Comparison of ENCODE assay signal across 24 mouse cellular contexts in genomic region chr11:77809215-77809614, GRCm38 (mm10). TPM values are rescaled to one million over a fixed set of nuclear protein-coding genes. Genes with fewer than 3 reads are reported as not detected.
DNase-seq lines count a peak whose midpoint lies in the region; ATAC-seq lines count a peak whose summit lies in the region.
"Had no signal": no experiment of that assay in that cellular context is flagged by ENCODE, and none has a peak within 500 bp of the region (broad histone marks: within the 10 kb centered on the region; RNA-seq: fewer than 3 reads in every experiment).

No protein-coding gene starts in this region.

- H3K4me3 ChIP-seq in heart, embryonic 12.5 days, result no peak overlapping the region
- no peak overlapping the region for H3K4me3 ChIP-seq in hindbrain, embryonic 13.5 days
- H3K4me3 ChIP-seq in hindbrain, embryonic 12.5 days, result no peak overlapping the region
- H3K4me3 ChIP-seq: forebrain, embryonic 13.5 days; limb, embryonic 13.5 days; liver, embryonic 12.5 days; stomach, embryonic 15.5 days had no signal

- DNase-seq in cerebellum, postnatal 10 days, result peak; percentile 50 to 61
- DNase-seq in cerebellum, postnatal 4 days (ENCODE audit: low spot score in 2 of 2), result no peak
- no peak for DNase-seq in heart, adult 9 months (ENCODE audit: low spot score in 2 of 2)
- peak; percentile 52 for DNase-seq in brain, adult 2 months (ENCODE audit: low read depth, low spot score)
- DNase-seq: adrenal gland, postnatal 25 days; cerebellum, postnatal 14 days; gastrocnemius, postnatal 10 days; kidney, adult 9 months; kidney, postnatal 14 days; layer of hippocampus, postnatal 36 days; lung, adult 18-20 months; lung, postnatal 10 days; thymus, adult 18-20 months; thymus, postnatal 36 days had no signal

- H3K27ac ChIP-seq in heart, embryonic 12.5 days (ENCODE audit: poor library complexity, severe bottlenecking), result 0 out of 2 replicates have a peak overlapping the region, but pooled peaks have one; percentile 63
- H3K27ac ChIP-seq in hindbrain, embryonic 13.5 days, result no peak overlapping the region
- H3K27ac ChIP-seq in hindbrain, embryonic 12.5 days, result no peak overlapping the region
- H3K27ac ChIP-seq: forebrain, embryonic 13.5 days; limb, embryonic 13.5 days; liver, embryonic 12.5 days; stomach, embryonic 15.5 days had no signal

- H3K9ac ChIP-seq in heart, embryonic 12.5 days, result peak overlapping the region; percentile 51; the same call in 1 of the 2 replicates
- peak overlapping the region; percentile 24; the same call in 1 of the 2 replicates for H3K9ac ChIP-seq in hindbrain, embryonic 13.5 days
- no peak overlapping the region for H3K9ac ChIP-seq in hindbrain, embryonic 12.5 days
- H3K9ac ChIP-seq: forebrain, embryonic 13.5 days; limb, embryonic 13.5 days; liver, embryonic 12.5 days; stomach, embryonic 15.5 days had no signal

- no peaks in the 10 kb centered on the region for H3K9me3 ChIP-seq in heart, embryonic 12.5 days (replicated peaks)
- H3K9me3 ChIP-seq in hindbrain, embryonic 13.5 days, result no peaks in the 10 kb centered on the region
- no peaks in the 10 kb centered on the region for H3K9me3 ChIP-seq in hindbrain, embryonic 12.5 days (replicated peaks)
- H3K9me3 ChIP-seq: forebrain, embryonic 13.5 days; limb, embryonic 13.5 days; liver, embryonic 12.5 days; stomach, embryonic 15.5 days had no signal

- H3K36me3 ChIP-seq in heart, embryonic 12.5 days, result peaks cover 43% of the 10 kb centered on the region
- peaks cover 11% of the 10 kb centered on the region for H3K36me3 ChIP-seq in hindbrain, embryonic 13.5 days
- peaks cover 7% of the 10 kb centered on the region; the same call in 1 of the 2 replicates for H3K36me3 ChIP-seq in hindbrain, embryonic 12.5 days
- H3K36me3 ChIP-seq: stomach, embryonic 15.5 days had no signal

- H3K4me2 ChIP-seq in heart, embryonic 12.5 days, result no peak overlapping the region
- H3K4me2 ChIP-seq in hindbrain, embryonic 13.5 days, result no peak overlapping the region
- H3K4me2 ChIP-seq in hindbrain, embryonic 12.5 days (replicated peaks), result no peak overlapping the region
- H3K4me2 ChIP-seq: forebrain, embryonic 13.5 days; limb, embryonic 13.5 days; liver, embryonic 12.5 days; midbrain, embryonic 11.5 days; stomach, embryonic 15.5 days had no signal

- H3K27me3 ChIP-seq in heart, embryonic 12.5 days (replicated peaks), result no peaks in the 10 kb centered on the region
- H3K27me3 ChIP-seq in hindbrain, embryonic 13.5 days, result no peaks in the 10 kb centered on the region
- H3K27me3 ChIP-seq in hindbrain, embryonic 12.5 days, result no peaks in the 10 kb centered on the region
- H3K27me3 ChIP-seq: forebrain, embryonic 13.5 days; limb, embryonic 13.5 days; liver, embryonic 12.5 days; stomach, embryonic 15.5 days had no signal

- H3K4me1 ChIP-seq in heart, embryonic 12.5 days (replicated peaks), result peaks cover 74% of the 10 kb centered on the region
- H3K4me1 ChIP-seq in hindbrain, embryonic 13.5 days (replicated peaks), result peaks cover 28% of the 10 kb centered on the region
- peaks cover 28% of the 10 kb centered on the region for H3K4me1 ChIP-seq in hindbrain, embryonic 12.5 days

- WGBS in heart, embryonic 12.5 days, result 68% methylated on average over 4 of the region's 4 CpGs
- WGBS in hindbrain, embryonic 13.5 days, result 61% methylated on average over 4 of the region's 4 CpGs
- 73% methylated on average over 4 of the region's 4 CpGs for WGBS in hindbrain, embryonic 12.5 days

- no peak for ATAC-seq in heart, embryonic 12.5 days (ENCODE audit: insufficient number of reproducible peaks, low FRiP score)
- no peak for ATAC-seq in hindbrain, embryonic 13.5 days (ENCODE audit: low FRiP score)
- no peak for ATAC-seq in hindbrain, embryonic 12.5 days (ENCODE audit: low FRiP score)
- ATAC-seq: forebrain, embryonic 13.5 days; hindbrain, embryonic 16.5 days; intestine, embryonic 16.5 days; liver, embryonic 12.5 days had no signal

RNA-seq across cellular contexts. Expression of gene Gm10277, which starts 21.7 kb away (rescaled TPM):
- 1.2 and 1.5 TPM in 2 replicates for polyA plus RNA-seq in heart, embryonic 12.5 days (2016; fragmentation: Nextera tagmentation; extraction: Ambion mirVana)
- polyA plus RNA-seq in hindbrain, embryonic 13.5 days (2015; fragmentation: Nextera tagmentation; extraction: Ambion mirVana), result 2.0 and 2.7 TPM in 2 replicates
- polyA plus RNA-seq in hindbrain, embryonic 12.5 days (2016; fragmentation: Nextera tagmentation; extraction: Ambion mirVana), result 2.7 and 2.9 TPM in 2 replicates

RNA-seq across cellular contexts. Expression of gene Myo18a, which starts 46.2 kb away (rescaled TPM):
- 154 and 164 TPM in 2 replicates for polyA plus RNA-seq in heart, embryonic 12.5 days (2016; fragmentation: Nextera tagmentation; extraction: Ambion mirVana)
- polyA plus RNA-seq in hindbrain, embryonic 13.5 days (2015; fragmentation: Nextera tagmentation; extraction: Ambion mirVana), result 45.4 and 54.0 TPM in 2 replicates
- 55.9 and 58.9 TPM in 2 replicates for polyA plus RNA-seq in hindbrain, embryonic 12.5 days (2016; fragmentation: Nextera tagmentation; extraction: Ambion mirVana)

Comparison
In these comparisons a context has a peak if more than half of its experiments do, and no peak if none do; other contexts are left out.
1. DNase-seq: peak in cerebellum, postnatal 10 days (2 of 2) and brain, adult 2 months (single experiment); none in cerebellum, postnatal 4 days (0 of 2) and heart, adult 9 months (0 of 2).